Mouse (Mus musculus): ENCODE measurements around the gene Eva1a. TPM values are rescaled to one million over a fixed set of nuclear protein-coding genes. Genes with fewer than 3 reads are reported as not detected.

The Eva1a gene
- 10 to 100 TPM; 16.2 to 17.9 TPM for total RNA-seq (2021)
- long read RNA-seq, experiment 1, transcript Eva1a-201 (3 exons, 1,773 nt) = major isoform, 26 of 28 reads
- long read RNA-seq, experiment 1, partial matches to known transcripts = 2 of 28 reads
- long read RNA-seq, experiment 1, other reads (novel, unspliced or antisense) = 0 of 28 reads
- long read RNA-seq, experiment 2, transcript Eva1a-201 (3 exons, 1,773 nt) = major isoform, 37 of 41 reads
- long read RNA-seq, experiment 2, partial matches to known transcripts = 0 of 41 reads
- long read RNA-seq, experiment 2, other reads (novel, unspliced or antisense) = 4 of 41 reads

DNA sequence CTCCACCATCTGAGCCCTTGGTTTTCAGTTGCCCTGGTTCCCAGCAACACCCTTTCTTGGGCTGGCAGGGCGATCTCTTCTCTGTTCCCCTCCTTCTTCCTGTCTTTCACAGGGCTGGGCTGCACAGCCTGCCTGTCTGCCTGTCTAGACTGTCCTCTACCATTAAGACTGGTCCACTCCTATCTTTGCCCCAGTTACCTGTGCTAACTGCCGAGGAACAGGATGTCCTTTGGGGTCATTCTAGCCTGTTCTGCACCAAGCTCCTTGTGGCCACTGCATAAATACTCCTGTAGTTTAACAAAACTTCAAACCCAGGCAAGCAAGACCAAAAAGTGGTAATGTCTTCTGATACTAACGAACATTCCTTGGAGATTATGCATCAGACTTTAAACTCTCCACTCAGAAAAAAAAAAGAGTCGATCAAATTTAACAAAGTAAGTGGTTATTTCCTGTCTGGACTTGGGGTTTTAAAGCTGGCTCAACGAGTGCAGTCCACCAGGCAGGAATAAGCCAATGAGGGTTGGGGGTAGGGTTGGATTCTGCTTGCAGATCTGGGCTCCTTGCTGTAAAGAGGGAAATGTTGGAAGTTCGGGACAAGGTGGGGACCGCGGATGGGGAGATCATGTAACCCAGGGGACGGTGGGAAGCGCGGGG, at the start of gene Eva1a:
Gene Eva1a, plus strand, starts transcription at position 210 of the 654 bp plus-strand sequence.
- DNase-seq (ENCODE audit: low spot score in 2 of 2) = no peak

DNA sequence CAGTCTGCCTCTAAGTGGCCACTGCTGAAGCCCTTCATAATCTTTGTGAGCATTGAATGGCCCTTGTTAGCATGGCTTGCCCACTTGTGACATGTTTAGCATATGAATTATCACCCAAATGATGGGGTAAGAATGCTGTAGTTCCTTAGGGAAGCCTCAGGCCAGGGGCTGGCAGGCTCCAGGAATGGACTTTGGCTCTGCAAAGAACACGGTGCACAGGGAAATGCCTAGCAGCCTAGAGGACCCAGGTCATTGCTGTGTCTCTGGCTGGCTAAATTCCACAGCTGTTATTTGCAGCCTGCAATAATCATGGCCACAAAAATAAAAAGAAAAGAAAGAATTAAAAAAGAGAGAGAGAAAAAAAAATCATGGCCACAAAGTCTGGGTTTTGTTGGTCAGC, 28.5 kb upstream of the Eva1a start:
- DNase-seq (ENCODE audit: low spot score in 2 of 2) = no peak

DNA sequence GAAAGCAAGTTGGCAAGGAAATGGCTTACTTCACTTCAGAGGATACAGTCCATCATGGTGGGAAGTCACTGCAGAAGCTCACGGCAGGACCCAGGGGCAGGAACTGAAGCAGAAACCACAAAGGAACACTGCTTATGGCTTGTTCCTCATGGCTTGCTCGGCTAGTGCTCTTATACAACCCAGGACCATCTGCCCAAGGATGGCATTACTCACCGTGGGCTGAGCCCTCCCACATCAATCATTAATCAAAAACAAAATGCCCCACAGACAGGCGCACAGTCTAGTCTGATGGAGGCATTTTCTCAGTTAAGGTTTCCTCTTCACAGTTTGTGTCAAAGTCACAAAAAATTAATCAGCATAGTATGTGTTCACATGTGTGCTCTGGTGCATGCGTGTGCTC, 19.8 kb upstream of the Eva1a start:
- no peak for DNase-seq (ENCODE audit: low spot score in 2 of 2)

DNA sequence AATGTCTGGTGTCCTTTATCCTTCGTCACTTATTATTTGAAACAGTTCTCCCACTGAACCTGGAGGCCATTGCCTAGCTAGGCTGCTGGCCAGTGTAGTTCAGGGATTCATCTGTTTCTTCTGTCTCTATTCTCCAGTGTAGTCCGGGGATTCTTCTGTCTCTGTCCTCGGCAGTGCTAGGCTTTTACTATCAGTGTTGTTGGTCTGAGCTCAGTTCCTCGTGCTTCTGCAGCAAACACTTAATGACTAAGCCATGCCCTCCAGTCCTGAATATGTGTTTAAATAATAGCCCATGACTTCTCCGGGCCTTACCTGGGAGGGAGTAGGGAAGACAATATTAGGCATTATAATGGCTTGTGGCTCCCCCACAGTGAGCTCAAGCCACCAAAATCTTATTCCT, 19.3 kb upstream of the Eva1a start:
- no peak for DNase-seq (ENCODE audit: low spot score in 2 of 2)

DNA sequence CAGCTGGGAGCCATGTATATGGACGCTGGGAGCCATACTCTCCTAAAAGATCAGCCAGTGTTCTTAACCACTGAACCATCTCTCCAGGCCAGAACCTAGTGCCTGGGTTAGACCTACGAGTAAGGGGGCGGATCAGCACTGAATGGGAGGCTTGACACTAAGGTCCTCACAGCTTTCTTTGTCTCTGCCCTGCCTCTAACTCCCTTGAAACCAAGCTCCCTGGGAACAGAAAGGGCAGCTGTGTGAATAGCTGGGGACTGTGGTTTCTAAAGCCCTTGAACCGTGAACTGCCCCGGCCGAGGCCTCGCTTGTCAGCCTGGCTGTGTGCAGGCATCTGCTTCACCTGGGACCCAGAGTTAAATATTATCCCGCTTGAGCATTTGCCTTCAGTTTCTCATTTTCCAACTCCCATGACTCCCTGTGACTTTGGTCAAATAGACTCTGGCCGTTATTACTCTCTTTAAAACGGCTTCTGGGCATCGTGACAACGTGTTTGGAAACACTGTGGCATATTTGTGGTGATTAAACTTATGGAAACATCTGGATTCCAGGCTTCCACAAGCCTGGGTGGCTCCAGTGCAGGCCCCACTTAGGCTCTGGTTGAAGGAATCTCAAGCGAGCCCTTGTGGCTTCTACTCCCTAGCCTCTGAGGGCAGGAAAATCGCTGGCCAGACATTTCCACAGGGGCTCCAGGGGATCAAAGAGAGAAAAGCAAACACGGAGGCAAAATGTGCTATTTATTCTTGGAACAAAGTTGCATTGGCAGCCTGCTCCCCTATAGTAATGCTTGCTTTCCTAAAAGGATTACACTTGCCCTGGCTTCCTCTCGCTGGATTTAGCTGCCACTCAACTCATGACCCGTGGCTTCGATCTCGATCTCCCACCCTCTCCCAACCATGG, 11.0 kb upstream of the Eva1a start:
- DNase-seq (ENCODE audit: low spot score in 2 of 2) = no peak

DNA sequence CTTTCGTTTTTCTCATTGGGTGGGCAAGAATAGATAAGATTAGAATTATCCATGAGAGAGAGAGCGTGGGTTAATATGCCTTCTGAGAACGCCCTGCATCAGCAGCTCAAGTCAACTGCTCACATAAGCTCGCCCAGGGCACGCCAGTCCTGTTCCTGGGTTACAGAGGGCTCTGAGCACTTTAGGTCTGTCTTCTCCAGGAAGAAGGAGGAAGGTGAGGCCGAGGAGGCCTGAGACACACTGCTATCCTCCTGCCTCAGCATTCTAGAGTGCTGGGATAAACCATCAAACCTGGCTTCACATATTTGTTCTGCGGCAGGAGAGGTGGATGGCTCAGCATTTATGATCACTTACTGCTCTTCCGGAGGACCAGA, 10.3 kb upstream of the Eva1a start:
- no peak for DNase-seq (ENCODE audit: low spot score in 2 of 2)

DNA sequence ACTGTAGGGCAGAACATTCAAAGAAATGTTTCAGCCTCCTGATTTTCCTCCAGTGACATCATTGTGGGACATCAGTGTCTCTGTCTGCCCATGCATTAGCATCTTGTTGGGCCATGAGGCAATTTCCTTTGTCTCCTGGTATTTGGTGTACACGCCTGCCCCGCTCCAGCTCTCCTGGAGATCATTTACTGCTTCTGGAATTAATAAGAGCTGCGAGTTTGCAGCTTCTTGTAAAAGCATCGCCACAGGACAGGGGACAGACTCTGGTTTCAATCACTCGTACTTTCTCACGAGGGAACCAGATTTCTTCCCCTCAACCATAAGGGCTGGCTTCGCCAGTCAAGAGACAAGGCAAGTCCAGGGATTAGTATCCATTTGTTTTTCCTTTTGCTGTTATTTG, 3.6 kb upstream of the Eva1a start:
- no peak for DNase-seq (ENCODE audit: low spot score in 2 of 2)

DNA sequence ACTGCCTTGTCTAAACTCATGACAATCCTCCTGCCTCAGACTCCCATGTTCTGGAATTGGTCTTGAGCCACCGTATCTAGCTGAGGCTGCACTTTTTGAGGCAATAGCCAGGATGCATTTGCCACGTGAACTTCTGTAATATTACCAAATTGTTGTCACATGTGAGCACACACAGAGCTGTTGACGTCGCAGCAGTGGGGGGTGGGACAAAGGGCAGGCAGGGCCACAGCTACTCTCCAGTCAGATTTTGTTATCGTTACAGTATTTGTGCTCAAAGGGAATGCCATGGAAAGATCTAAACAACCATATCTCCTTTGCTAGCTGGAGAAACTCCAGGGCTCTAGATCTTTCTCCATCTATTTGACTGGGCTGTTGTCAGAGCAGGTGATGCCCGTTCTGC, 1.6 kb upstream of the Eva1a start:
- no peak for DNase-seq (ENCODE audit: low spot score in 2 of 2)

DNA sequence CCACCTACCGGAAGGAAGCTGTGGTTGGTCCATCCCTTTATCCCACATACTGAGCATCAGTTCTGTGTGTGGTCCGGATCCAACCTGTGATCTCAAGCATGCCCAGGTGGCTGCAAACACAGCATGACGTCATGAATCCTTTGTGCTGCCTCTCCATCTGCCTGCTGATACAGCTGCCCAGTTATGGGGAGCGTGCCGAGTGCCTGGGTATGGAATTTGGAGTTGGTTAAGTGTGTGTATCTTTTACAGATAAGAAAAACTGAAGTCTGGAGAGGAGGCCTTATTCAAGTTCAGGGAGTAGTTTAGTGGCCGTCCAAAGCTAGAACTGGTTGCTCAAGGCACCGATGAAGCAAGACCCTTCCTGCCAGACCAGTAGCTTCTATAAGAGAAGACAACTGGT, 875 bp upstream of the Eva1a start:
- no peak for DNase-seq (ENCODE audit: low spot score in 2 of 2)

DNA sequence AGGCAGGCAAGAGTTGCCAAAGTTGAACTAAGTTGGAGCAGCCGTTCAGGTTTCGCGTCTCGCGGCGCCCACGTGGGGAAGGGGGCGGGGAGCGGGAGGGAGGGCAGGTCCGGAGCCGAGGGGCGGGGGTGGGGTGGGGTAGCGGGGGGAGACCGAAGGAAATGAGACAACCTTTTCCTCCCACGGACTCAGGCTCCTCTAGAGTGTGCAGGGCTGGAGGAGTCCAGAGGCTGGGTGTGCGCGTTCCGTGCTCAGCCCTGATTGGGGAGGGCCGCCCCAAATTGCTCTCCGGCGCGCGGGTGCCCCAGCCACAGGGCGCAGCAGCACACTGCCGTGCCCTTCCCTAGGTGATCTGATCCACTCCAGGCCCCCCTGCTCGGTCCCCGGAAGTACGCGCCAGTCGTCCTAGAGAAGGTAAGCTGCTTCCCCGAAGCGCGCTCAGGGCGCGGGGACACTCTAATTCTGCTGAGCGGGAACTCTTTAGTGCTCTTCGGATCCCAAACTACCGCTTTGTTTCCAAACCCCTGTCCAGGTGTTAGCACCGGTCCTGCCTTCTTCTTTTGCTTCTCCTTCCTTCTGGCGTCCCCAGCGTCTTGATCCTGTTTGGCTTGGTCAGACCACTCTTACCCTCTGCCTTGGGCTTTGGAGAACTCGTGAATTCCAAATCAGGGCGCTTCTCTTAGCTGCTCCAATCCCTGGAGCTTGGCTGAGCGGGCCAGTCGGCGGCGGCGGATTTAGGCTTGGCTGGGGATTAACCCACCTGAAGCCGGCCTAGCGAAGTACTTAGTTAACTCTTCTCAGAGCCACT, 849 bp downstream of the Eva1a start:
- peak; percentile 30 to 34 for DNase-seq (ENCODE audit: low spot score in 2 of 2)

DNA sequence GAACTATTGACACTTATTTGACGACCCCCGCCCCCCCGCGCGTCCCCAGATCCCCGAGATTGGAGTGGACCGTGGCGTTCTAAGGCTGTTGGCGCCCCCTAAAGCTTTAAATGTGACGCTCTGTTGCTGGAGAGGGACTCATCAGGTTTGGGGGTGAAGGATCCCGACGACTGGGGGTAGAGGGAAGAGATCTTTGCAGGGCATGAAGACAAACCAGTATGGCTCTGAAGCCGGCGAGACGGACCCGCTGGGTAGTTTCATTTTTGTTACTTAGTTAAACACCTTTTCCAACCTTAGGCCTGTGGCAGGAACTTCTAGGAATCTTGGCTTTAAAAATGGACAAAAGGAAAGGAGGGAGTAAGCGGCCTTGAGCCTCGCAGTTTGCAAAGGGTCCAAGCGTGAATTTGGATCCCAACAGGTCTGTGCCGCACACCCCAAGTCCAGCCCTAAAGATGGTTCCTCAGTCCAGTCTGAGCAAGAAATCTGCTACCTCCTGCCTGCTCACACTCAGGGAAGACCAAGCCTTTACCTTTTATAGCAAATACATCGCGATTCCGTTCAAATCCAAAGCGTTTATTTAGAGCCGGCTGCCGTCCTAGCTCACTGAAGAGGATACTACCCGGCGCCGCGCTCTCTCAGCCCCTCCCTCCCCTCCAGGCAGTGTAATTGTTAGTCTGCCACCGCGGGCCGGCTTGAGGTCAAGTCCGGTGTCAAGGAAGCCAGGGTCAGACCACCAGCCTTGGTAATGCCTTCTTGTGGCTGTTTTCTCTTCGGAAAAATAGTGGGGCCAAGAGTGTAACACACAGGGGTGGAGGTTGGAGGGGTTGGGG, 1.7 kb downstream of the Eva1a start:
- peak; percentile 18 to 33 for DNase-seq (ENCODE audit: low spot score in 2 of 2)

DNA sequence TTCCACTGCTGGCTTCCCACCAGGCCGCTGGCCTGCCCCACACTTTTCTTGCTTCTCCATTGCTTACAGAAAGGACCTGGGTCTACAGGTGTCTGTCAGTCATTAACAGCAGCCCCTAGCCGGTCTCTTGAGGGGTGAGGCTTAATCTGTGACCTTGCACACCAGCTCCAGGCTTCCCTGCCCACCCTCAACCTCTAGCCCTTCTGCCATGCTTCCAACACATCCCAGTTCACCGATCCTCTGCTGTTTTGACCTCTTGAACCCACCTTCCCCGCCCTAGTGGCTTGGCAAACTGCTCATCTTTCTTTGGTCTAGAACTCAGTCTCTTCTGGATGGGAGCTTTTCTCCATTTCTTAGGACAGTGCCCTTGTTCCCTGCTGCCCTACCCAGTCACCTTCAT, 2.8 kb downstream of the Eva1a start:
- no peak for DNase-seq (ENCODE audit: low spot score in 2 of 2)

DNA sequence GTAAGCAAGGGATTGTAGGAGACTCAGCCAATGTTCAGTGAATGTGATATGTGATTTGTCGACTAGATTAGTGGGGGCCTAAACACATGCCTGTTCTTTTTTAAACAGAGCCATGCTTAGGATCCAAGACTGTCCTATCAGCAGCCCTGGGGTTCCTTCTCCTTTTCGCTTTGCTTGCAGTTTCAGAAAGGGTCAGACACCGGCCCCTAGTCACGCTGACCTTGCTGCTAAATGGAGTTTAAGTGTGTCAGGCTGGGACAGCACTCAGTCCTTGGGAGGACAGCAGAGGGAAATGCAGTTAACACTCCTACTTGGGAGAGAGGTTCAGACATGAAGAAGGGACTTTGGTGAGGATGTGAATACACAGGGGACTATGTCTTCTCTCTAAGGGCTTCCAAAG, 3.7 kb downstream of the Eva1a start:
- DNase-seq (ENCODE audit: low spot score in 2 of 2) = no peak

DNA sequence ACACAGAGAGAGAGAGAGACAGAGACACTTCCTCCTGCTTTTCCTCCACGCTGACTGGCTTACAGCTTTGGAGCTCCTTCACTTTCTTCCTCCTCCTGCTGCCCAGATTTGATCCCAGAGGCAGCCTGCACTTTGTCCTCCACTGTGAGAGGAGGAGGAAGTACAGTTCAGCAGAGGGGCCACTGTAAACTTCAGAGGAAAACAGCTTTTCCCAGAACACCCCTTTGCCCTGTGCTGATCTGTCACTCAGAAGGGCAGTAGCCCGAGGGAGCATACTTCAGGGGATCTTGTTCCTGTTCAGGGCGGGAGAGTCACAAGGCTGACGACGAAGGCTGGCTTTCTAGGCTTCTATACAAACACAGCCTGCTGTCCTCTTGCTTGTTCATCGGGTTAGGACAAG, 7.1 kb downstream of the Eva1a start:
- DNase-seq (ENCODE audit: low spot score in 2 of 2) = no peak

DNA sequence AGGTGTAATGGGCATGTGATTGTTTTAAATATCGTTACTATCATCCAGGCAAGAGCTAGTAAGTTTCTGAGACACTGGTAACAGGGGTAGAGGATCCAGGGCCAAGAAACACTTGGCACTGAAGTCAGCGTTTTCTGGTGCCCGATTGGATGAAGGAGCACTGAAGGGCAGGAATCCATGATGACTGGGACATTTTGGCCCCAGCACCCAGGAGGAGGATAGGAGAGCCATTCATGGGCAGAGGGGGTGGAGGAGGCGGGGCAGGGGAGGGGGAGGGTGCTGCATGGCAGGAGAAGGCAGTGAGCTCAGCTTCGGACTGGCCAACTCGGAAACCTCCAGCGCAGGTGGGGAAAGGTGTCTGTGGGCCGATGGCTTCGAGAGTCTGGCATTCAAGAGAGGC, 9.4 kb downstream of the Eva1a start:
- DNase-seq (ENCODE audit: low spot score in 2 of 2) = peak in 1 of 2 experiments; percentile 48

DNA sequence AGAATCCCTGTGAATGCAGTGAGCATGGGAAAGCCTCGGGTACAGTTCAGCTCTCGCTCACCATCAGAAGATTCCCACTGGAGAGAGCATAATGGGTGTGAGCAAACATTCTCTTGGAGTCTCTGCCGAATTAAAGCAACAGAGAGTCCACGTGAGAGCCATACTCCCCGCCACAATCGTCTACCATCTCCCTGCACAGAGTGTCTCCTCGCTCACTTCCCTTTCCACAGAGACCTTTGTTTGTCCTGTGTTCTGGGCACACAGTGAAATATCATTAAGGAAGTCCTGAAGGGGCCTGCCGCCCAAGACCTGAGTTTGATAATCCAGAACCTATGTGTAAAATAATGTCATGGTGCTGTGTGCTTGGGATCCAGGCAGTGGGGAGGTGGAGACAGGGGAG, 10.7 kb downstream of the Eva1a start:
- DNase-seq (ENCODE audit: low spot score in 2 of 2) = no peak

DNA sequence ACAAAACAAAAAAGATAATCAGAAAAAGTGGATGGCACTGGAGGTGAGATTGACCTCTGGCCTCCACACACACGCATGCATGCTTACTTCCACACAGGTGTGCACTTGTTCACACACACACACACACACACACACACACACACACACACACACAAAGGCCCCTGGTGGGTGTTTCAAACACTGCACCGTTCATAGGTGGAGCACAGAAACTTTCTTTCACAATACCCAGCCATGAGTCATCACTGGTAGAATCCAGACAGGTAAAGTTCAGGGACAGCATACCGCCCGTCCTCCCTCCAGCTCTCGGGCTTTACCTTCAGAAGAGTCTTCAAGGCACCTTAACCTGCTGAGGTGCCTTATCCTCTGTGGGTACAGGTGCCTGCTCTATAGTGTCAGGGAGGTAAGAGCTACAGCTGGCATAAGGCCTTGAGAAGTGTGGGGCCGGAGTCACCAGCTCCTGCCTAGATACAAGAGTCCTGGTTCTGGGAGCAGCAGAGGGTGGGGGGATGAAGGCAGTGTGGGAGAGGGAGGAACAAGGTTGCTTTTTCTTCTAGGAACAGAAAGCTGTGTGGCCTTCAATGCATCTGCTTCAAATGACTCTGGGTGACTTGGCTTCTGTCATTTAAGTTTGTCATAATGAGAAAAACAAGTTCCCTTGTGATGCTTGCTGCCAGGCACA, 11.3 kb downstream of the Eva1a start:
- no peak for DNase-seq (ENCODE audit: low spot score in 2 of 2)

DNA sequence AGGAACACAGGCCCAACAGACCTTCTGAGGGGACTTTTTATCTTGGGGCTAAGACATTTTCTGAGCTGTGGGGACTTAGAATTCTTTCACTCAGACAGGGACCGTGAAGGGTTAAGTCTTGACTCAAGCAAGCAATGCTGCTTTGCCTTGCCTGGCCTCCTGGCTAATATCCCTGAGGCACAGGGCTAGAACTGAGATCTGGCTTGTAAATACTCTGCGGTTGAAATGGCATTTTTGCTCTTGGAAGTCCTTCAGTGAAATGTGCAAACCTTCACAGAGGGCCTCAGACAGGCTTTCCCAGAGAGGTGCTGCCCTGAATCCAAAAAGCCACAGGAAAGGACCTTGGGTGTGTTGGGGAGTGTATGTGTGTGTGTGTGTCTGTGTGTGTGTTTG, 11.9 kb downstream of the Eva1a start:
- no peak for DNase-seq (ENCODE audit: low spot score in 2 of 2)

DNA sequence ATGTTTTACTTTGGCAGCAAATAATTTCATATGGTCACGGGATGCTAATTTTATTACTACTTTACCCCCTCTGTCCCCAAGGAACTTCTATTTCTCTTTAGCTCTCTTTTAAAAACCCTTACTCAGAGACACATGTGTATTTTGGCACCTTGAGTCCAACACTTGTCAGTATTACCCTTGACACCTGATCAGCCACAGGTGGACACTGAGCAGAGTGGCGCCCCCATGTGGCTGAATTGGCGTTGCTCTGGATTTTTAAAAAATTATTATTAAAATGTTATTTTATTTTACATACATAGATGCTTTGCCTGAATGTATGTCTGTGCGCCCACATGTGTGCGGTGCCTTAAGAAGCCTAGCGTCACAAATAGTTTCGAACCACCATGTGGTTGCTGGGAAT, 14.0 kb downstream of the Eva1a start:
- no peak for DNase-seq (ENCODE audit: low spot score in 2 of 2)

DNA sequence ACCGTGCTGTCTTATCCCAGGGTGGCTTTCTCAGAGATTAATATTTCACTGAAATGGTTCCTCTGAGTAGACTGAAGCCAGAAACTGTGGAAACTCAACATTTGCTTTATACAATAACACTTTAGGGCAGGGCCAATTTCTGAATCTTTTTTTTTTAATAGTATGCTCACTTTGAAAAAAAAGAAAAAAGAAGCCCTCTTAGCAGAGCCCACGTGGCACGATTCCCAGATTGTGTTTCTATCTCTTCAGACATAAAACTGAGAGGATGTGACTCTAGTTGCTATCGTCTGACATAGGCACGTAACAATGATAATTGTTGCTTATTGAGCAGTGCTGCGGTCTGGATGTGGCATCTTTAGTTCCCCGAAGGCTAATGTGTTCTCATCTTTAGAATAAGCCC, 19.1 kb downstream of the Eva1a start:
- no peak for DNase-seq (ENCODE audit: low spot score in 2 of 2)
